Mouse (Mus musculus): ENCODE results near the gene Nup155.
A peak's percentile ranks its signal among the peaks of the same experiment; 100 is the strongest.
"Not testable (repeated sequence)": the region's sequence is repeated elsewhere in the genome, so short reads cannot be mapped to it uniquely, and the experiment has no call there.

Nup155 gene

DNA sequence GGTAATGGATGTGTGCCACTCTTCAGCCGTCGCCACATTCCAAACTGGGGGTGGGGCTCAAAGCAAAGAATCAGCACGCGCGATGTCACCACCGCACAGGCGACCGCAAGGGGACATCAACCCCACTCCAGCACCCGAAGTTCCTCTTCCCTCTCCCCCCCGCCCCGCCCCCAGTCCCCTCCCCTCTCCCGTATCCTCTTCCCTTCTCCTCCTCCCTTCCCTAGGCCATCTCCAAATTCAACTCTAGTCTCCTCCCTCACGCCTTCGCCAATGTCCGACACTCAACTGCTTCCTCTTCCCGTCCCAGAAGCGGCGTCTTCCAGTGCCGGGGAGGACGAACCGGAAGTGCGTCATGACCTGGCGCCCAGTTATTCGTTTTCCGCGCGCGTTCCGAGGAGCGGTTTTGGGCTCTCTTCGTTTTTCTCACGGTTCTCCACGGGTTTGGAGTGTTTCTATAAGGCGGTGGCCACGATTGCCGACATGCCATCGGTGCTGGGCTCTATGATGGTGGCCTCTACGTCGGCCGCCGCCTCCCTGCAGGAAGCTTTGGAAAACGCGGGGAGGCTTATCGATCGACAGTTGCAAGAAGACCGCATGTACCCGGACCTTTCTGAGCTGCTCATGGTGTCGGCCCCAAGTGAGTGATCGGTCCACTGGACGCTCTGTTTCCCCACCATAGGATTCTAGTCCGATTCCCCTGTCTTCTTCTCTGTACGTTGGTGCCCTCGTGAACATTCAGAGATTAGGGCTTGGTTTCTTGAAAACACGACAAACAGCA lies at the start of gene Nup155:
TSS of gene Nup155 (plus strand) at position 308 of the 778 bp plus-strand sequence.
- peak; percentile 98 for DNase-seq (ENCODE audit: low read depth)

DNA sequence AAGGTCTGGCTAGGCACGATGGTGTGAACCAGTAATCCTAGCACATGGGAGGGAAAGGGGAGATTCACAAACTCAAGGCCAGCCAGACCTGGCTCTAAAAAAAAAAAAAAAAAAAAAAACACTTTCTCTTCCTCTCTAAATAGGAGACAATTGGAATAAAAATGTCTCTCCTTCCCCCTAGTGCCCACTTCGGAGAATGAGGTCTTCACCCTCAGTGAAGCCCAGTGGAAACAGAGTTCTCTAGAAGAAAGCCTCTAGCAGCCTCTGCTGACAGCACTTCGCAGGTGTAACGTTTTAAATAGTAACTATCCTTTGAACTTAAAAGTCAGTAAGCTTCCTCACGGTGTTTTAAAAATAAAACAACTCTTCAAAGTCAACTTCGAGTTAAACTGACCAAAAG lies 43.9 kb upstream of the Nup155 start:
- DNase-seq (ENCODE audit: low read depth), result peak; percentile 18

DNA sequence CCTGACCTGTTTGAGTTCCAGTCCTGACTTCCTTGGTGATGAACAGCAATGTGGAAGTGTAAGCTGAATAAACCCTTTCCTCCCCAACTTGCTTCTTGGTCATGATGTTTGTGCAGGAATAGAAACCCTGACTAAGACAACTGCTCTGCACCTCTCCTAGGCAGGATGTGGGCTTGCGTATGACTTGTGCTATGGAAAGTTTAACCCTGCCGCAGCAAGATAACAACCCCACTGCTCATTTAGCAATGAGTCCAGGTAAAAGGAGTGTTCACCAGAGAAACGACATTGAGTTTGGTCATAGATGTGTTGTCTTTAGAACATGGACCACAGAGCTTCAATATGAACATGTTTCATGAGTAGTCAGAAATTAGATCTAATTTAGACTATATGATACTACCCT lies 35.9 kb upstream of the Nup155 start:
- DNase-seq (ENCODE audit: low read depth), result peak; percentile 37

DNA sequence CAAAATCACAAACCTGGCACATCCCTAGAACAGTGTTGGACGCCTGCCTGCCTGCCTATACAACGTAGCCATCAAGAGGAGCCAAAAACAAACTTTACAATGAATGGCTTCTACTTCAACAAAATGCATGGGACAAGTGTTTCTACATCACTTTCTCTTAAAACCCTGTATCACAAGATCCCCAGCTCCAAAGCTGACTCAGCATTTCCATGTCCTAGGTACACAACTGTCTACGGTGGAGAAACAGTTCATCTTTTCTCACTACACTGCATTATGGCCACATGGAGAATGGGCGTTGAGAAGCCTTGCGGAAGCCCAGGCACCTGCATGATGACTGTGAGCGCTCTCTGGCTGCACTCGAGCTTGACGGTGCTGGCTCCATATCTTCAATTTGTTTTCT lies 26.9 kb upstream of the Nup155 start:
- no peak for DNase-seq (ENCODE audit: low read depth)

DNA sequence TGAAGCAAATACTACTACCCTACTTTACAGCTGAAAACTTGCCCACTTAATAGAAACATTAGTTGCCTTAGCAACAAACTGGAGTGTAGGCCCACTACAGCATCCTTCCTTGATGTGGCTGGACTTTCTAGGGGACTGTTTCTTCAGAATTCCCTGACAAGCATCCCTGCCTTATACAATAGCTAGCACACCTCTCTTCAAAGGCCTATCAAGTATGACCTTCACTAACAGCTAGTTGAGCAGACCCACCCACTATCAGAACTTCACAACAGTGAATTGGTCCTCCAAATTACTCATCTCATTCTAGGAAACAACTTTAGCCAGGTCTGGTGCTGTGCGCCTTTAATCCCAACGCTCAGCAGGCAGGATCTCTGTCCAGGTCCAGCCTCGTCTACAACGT lies 21.8 kb upstream of the Nup155 start:
- no peak for DNase-seq (ENCODE audit: low read depth)

DNA sequence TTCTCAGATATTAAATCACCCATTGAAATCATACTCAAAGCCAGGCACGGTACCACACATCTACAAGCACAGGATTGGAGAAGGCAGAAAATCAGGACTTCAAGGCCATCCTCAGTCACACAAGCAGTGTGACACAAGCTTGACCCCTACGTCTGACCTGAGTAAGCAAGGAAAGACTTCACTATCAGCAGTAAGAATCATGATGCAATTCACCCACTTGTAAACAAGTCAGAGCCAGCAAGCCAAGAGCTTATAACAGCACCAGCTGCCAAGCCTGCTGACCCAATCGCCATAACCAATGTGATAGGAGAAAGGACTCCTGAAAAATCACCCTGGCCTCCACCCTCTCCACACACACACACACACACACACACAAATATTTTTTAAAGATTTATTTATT lies 20.4 kb upstream of the Nup155 start:
- DNase-seq (ENCODE audit: low read depth), result peak; percentile 36

DNA sequence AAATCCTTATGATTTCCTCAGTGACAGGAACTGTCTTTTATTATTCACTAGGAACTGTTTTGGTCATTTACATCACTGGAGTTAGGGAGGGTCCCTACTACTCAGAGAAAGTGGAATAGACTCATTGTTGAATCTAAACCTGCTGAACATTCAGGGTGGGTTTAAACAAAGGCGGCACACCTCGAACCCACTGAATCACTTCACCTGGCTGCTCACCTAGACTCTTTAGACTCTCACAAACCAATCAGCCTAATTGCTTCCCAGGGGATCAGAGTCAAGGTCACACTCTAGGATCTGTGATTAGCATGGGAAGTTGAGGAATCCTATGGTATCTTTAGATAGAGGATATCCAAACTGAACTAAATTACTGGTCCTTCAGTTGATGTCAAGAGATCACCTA lies 18.4 kb upstream of the Nup155 start:
- DNase-seq (ENCODE audit: low read depth), result no peak

DNA sequence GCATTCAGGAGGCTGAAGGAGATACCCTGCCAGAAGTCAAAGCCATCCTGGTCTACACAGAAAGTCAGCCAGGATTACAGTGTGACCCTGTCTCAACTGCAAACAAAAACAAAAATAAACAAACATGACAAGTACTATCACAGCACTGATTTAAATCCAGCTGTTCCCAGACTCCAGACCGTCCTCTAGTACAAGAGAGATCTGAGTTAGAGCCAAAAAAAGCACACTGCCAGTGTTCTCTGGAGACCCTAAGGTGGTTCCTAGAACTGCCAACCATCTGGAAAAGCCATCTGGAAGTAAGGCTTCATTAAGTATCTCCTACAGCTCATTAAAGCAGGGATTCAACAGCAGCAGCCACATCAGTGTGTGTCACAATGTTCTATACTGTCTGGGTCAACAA lies 16.4 kb upstream of the Nup155 start:
- DNase-seq (ENCODE audit: low read depth), result not testable (repeated sequence)

DNA sequence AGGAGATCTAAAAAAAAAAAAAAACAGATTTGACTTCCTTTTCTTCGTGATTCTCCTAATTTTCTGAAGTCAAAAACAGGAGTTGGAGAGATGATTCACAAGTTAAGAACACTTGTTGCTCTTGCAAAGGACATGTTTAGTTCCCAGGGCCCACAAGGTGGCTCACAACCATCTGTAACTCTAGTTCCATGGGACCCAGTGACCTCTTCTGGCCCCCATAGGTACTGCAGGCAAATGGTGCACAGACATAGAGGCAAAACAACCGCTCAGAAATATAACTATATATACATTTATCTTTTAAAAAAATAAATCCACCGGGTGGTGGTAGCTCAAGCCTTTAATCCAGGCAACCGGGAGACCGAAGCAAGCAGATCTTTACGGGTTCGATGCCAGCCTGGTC lies 11.2 kb upstream of the Nup155 start:
- peak; percentile 88 for DNase-seq (ENCODE audit: low read depth)

DNA sequence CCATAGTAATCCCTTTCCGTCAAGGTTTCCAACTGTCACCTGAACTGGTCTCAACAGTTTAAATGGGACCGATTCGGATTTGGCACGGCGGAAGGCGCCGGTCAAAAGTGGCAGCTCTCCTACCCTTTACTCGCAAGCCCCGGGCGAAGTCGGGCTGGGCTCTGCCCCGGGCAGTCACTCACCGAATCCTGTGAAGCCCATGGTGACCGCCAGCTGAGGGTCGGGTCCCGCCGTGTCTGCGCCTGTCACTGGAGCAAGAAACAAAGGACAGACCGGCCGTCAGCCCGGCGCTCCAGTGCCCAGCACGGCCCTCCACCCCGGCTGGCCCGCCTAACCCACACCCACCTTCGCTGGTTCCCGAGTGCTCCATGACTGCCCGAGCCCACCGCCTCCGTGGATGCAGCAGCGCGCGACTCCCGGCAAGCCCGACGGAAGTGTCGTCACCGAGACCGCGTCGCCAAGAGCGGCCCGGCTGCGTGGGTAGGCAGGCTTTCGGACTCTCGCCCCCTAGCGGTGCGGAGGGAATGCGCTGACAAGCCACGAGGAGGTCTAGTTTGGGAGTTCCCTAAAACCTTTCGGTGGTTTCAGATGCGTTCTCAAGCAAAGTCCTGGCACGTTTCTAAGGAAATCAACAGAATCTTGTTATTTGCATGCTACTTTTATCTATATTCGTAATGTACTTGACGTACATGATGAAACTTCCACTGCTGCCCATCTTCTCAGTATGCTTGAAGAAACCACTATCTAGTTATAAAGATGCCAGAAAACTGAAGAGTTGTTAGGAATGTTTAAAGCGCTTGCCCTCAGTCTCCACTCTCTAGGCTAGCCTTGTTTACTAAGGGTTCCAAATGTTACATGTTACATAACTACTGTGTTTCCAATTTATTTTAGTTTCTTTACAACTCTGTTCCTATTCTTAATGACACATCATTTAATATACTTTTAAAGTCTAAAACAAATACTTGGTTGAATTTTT lies 10.0 kb upstream of the Nup155 start, which contains the start of gene Wdr70:
TSS of gene Wdr70 (minus strand) at position 436 of the 976 bp plus-strand sequence.
- peak; percentile 96 for DNase-seq (ENCODE audit: low read depth)

DNA sequence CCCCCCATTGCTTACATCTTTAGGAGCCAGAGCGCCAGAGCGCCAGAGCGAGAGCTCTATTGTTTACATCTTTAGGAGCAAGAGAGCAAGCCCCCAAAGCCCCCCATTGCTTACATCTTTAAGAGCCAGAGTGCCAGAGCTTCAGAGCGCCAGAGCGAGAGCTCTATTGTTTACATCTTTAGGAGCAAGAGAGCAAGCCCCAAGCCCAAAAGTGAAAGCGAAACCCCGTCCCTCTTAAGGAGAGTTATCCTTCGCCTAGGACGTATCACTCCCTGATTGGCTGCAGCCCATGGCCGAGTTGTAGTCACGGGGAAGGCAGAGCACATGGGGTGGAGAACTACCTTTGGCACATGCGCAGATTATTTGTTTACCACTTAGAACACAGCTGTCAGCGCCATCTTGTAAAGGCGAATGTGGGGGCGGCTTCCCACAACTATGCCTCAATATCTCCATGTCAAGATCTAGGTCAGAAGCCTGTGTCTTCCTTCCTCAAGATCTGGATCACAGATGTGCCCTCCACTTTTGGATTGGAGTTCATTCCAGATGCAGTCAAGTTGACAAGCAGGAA lies 7.0 kb upstream of the Nup155 start:
- not testable (repeated sequence) for DNase-seq (ENCODE audit: low read depth)

DNA sequence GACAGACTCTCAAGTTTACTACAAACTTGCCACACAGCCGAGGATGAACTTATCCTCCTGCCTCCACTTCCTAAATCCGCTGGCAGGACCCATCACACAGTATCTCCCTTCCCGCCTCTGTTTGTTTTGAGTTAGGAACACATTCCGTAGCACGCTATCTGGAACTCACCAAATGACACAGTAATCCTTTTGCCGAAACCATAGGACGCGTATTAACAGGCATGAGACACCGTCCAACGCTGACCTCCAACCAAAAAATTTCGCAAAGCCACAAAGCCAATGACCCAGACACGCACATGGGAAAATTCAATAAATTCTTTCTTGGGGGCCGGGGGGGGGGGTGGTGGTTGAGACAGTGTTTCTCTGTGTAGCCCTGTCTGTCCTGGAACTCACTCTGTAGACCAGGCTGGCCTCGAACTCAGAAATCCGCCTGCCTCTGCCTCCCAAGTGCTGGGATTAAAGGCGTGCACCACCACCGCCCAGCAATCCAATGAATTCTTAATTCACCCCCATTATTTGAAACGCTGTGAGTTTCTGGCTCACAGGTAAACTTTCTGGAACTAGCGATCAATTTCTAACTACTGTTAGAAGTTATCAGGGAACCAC lies 610 bp upstream of the Nup155 start:
- no peak for DNase-seq (ENCODE audit: low read depth)

DNA sequence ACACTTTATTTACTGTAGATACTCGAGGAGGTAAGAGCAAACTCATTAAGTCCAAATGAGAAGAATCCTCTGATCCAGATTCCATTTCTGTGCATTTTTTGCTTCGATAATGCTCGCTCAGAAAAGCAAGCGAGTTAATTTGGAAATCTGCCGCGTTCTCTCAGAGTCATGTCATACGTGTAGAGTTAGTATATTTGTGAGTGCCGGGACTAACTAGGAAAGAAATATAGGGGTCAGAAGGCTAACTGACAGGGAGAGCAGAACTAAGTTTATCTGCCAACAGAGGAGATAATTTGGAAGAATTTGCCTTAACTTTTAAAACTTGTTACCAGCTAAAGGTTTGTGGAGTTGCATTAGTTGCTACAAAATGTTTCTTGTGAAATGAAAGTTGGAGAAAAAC lies 709 bp downstream of the Nup155 start:
- no peak for DNase-seq (ENCODE audit: low read depth)

DNA sequence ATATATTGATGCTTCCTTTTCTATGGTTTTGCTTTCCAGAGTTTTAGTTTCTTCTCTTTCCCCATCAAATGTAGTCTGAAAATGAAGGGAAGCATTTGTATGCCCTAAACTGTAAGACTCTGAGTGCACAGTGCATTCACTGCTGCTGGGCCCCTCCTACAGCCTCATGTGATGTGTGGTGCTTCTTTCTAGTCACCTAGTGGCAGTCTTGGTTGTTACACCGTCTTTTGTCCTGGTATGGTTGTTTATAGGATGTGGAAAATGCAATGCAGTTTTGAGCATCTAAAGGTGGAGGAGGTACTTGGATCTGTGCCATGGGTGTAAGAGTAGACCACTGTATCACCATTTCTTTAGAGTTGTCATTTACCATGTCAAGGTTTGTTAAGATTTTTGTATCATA lies 20.2 kb downstream of the Nup155 start:
- DNase-seq (ENCODE audit: low read depth), result peak; percentile 35

DNA sequence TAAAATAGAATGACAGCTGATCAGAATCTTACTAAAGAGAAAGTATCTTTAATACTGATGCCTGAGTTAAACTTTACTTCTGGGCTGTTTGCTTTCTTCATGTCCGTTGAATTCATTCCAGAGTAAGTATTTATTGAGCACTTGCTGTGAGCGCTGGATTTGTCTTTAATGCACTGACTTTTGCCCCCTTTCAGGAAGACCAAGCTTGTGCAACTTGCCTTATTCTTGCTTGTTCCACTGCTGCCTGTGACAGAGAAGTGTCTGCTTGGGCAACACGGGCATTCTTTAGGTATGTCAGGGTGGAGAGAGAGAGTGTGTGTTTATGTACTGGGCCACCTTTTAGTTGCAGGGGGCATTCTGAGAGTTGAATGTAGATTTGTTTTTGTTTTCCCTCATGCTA lies 22.2 kb downstream of the Nup155 start:
- DNase-seq (ENCODE audit: low read depth), result no peak

DNA sequence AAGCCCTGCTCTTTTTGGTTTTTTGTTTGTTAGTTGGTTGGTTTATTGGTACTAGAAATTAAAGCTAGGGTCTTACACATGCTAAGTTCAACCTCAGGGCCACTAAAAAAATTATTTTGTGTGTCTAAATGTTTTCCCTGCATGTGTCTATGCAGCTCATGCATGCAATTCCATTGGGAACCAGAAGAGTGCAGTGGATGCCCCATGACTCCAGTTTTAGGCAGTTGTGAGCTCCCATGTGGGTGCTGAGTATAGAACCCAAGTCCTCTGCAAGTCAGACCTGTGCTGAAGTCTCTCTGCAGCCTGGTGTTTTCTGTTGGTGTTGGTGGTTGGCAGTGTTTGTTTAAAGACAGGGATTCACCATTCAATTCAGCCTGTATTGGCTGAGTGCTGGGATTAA lies 22.7 kb downstream of the Nup155 start:
- peak; percentile 18 for DNase-seq (ENCODE audit: low read depth)

DNA sequence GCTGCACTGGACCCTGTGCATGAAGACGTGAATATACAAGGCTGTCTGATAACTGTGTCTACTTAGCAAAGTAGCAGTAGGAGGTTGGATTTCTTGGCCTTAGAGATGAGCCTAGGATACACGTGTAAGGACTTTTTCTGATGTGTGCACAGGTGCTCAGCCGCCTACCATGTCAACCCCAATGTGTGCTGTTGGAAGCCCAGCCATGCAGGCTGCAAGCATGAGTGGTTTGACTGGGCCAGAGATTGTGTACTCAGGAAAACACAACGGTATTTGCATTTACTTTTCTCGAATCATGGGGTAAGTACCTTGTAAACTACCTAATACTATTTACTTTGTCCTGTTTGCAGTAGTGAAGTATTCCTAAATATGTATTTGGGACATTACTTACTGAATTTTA lies 26.5 kb downstream of the Nup155 start:
- DNase-seq (ENCODE audit: low read depth), result no peak

DNA sequence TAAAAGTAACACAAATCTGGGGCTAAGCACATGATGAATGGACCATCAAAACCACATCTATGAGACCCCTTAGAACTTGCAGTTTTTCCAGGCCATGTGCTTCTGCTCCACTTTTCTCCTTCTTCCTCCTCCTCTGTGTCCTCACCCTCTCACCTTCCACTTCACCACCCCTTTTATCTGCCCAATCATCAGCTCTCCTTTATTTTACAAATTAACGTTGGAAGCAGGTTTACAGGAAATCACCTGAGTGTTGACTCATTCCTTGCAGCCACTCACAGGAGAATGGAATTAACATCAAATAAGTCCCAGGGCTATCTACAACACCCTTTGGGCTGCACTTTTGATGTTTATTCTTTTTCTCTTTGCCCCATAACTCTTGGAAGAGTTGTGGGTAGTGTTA lies 52.8 kb downstream of the Nup155 start:
- DNase-seq (ENCODE audit: low read depth), result no peak

DNA sequence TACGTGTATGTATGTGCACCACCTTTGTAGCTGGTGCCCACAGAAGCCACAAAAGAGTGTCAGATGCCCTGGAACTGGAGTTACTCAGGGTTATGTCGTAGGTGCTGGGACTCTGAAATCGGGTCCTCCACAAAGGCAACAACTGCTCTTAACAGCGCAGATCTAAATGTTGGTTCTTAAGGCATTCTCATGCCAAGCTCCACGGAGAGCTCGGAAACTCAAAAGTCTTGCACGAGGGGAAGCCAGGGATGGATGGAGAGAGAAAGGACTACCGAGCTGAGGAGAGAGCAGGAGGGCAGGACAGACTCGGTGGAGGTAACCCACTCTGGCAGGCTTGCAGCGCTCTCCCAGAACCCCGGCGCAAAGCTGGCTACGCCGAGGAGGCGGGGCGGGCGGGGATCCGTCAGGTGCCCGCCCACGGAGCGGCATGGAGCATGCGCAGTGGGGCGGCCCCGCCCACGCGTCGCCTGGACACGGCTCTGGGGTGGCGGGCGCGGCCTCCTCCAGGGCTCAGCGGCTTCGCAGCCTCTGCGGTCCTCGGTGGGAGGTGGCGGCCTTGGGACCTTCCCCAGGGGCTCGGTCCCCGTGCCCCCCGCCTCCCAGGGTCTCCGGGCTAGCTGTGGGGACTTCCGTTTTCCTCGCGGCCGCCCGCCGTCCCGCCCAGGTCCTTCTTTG lies 59.7 kb downstream of the Nup155 start, which contains the start of gene Cplane1:
TSS of gene Cplane1 (plus strand) at position 516 of the 675 bp plus-strand sequence.
- DNase-seq (ENCODE audit: low read depth), result peak; percentile 86

DNA sequence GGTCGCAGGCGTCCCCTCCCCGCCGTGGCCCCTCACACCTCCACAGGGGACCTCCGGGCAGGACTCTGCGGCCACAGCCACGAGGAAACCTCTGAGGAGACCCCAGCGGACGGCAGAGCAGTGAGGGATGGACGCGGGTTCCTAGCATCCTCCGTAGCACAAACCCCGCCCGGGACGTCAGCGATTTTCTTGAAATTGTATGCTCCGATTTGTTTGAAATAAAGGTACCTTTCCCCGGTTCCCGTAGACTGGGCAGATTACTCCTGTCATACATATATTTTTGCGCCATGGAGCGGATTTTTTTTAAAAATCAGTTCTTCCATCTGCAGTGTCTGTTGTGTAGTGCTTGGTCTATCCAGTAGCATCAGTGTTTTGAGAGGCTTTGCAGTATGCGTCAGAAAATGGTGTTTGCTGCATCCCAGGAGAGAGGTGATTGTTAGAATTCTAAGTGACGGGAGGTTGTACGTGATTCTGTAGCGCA lies 60.2 kb downstream of the Nup155 start:
- DNase-seq (ENCODE audit: low read depth), result peak; percentile 36

DNA sequence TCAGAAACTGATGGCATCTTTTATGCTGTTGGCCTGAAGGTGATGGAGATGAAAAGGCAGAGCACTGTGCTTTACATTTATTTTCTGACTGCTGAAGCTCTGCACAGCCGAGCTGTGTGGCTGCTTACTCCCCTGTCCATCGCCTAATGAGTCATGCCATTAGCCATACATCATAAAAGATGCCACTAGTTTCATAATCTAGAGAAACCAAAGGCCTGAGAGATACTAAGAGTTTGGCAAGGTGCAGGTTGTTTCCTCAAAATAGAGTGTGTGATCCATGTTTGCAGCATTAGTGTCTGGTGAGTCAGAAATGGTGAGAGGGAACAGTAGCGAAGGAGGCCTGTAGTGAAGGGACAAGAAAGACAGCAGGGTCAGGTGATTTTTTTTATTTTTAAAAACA lies 80.5 kb downstream of the Nup155 start:
- peak; percentile 36 for DNase-seq (ENCODE audit: low read depth)

Measured in 416B (cell line).